16 mouse cellular contexts compared by ENCODE assay signal in genomic region chr15:11991552-11992113, GRCm38 (mm10). TPM values are rescaled to one million over a fixed set of nuclear protein-coding genes. Genes with fewer than 3 reads are reported as not detected.
DNase-seq lines count a peak whose midpoint lies in the region; ATAC-seq and TF ChIP-seq lines count a peak whose summit lies in the region.
"Had no signal": no experiment of that assay in that cellular context is flagged by ENCODE, and none has a peak within 500 bp of the region (broad histone marks: within the 10 kb centered on the region; RNA-seq: fewer than 3 reads in every experiment).

No protein-coding gene starts in this region.

- intact Hi-C loops in left cerebral cortex, adult 2 months (cut with DNase I) = loop anchor here (2.0 to 5.0 kb wide), 3 partner anchors 46 to 146 kb away; no protein-coding TSS in a partner anchor
- intact Hi-C loops in left cerebral cortex, postnatal 10 days (cut with DNase I) = loop anchor here (2.0 to 5.0 kb wide), 2 partner anchors 125 to 166 kb away; partner anchors contain the start of gene Zfr

- 88% methylated on average over 3 of the region's 3 CpGs for WGBS in forebrain, embryonic 14.5 days
- 83% methylated on average over 3 of the region's 3 CpGs for WGBS in forebrain, embryonic 13.5 days

- H3K27ac ChIP-seq in forebrain, embryonic 14.5 days (ENCODE audit: low read depth, low read length) = no peak overlapping the region
- no peak overlapping the region for H3K27ac ChIP-seq in forebrain, embryonic 13.5 days
- H3K27ac ChIP-seq in left cerebral cortex, adult 2 months = no peak overlapping the region
- H3K27ac ChIP-seq: liver, embryonic 15.5 days; neural tube, embryonic 12.5 days had no signal

- H3K36me3 ChIP-seq in forebrain, embryonic 14.5 days (ENCODE audit: control insufficient read depth, insufficient read depth, low read length) = peaks cover 54% of the 10 kb centered on the region
- peaks cover 52% of the 10 kb centered on the region for H3K36me3 ChIP-seq in forebrain, embryonic 13.5 days (ENCODE audit: poor library complexity, severe bottlenecking)

- peaks cover 14% of the 10 kb centered on the region for H3K4me1 ChIP-seq in forebrain, embryonic 14.5 days (ENCODE audit: control insufficient read depth, insufficient read depth, low read length)
- H3K4me1 ChIP-seq in forebrain, embryonic 13.5 days = peaks cover 19% of the 10 kb centered on the region

- TF ChIP-seq CTCF in left cerebral cortex, adult 2 months (IDR thresholded peaks at IDR 0.05) = peak; percentile 66

- H3K4me2 ChIP-seq in forebrain, embryonic 14.5 days (ENCODE audit: low read length) = no peak overlapping the region
- no peak overlapping the region for H3K4me2 ChIP-seq in forebrain, embryonic 13.5 days
- H3K4me2 ChIP-seq: liver, embryonic 15.5 days; neural tube, embryonic 12.5 days had no signal

- no peaks in the 10 kb centered on the region for H3K27me3 ChIP-seq in forebrain, embryonic 14.5 days (replicated peaks; ENCODE audit: control insufficient read depth, insufficient read depth, low read length)
- H3K27me3 ChIP-seq in forebrain, embryonic 13.5 days = no peaks in the 10 kb centered on the region
- H3K27me3 ChIP-seq: liver, embryonic 15.5 days; megakaryocyte, embryonic 14.5 days; neural tube, embryonic 12.5 days had no signal

- no peak for ATAC-seq in forebrain, embryonic 14.5 days
- ATAC-seq in forebrain, embryonic 13.5 days = no peak
- no peak for ATAC-seq in megakaryocyte-erythroid progenitor cell, adult 5-6 weeks (replicated peaks; ENCODE audit: low FRiP score, low TSS enrichment, poor library complexity, severe bottlenecking)

- peak; percentile 40 for DNase-seq in forebrain, embryonic 14.5 days (ENCODE audit: low spot score)
- no peak for DNase-seq in left cerebral cortex, adult 2 months (ENCODE audit: extremely low spot score in 1 of 2, low spot score in 2 of 2)
- no peak for DNase-seq in left cerebral cortex, postnatal 10 days (ENCODE audit: extremely low spot score in 1 of 2, low spot score in 2 of 2)
- DNase-seq in thymus, postnatal 0 days (ENCODE audit: low spot score) = peak; percentile 18
- no peak for DNase-seq in thymus, postnatal 10 days (ENCODE audit: low spot score in 2 of 2)
- DNase-seq in T-cell, adult 2 months (ENCODE audit: low spot score) = no peak
- DNase-seq: adrenal gland, postnatal 14 days; cerebellum, postnatal 36 days; heart, postnatal 36 days; kidney, adult 18-20 months; spleen, adult 18-20 months had no signal

- H3K9me3 ChIP-seq in forebrain, embryonic 14.5 days (replicated peaks; ENCODE audit: control insufficient read depth, low read length) = no peaks in the 10 kb centered on the region
- H3K9me3 ChIP-seq in forebrain, embryonic 13.5 days (replicated peaks) = no peaks in the 10 kb centered on the region
- H3K9me3 ChIP-seq: liver, embryonic 15.5 days; megakaryocyte, embryonic 14.5 days; neural tube, embryonic 12.5 days had no signal

- no peak overlapping the region for H3K4me3 ChIP-seq in forebrain, embryonic 14.5 days (ENCODE audit: low read depth, low read length)
- H3K4me3 ChIP-seq in forebrain, embryonic 13.5 days = no peak overlapping the region
- H3K4me3 ChIP-seq in left cerebral cortex, adult 2 months = no peak overlapping the region
- H3K4me3 ChIP-seq: liver, embryonic 15.5 days; megakaryocyte, embryonic 14.5 days; neural tube, embryonic 12.5 days had no signal

- no peak overlapping the region for H3K9ac ChIP-seq in forebrain, embryonic 14.5 days (ENCODE audit: low read length)
- H3K9ac ChIP-seq in forebrain, embryonic 13.5 days = no peak overlapping the region
- H3K9ac ChIP-seq: liver, embryonic 15.5 days; neural tube, embryonic 12.5 days had no signal

RNA-seq across cellular contexts. Expression of gene Sub1, which starts 5.2 kb away (rescaled TPM):
- polyA plus RNA-seq in forebrain, embryonic 14.5 days (2014; fragmentation: Nextera tagmentation; extraction: Ambion mirVana) = 534 and 557 TPM in 2 replicates
- polyA plus RNA-seq in forebrain, embryonic 13.5 days (2015; fragmentation: Nextera tagmentation; extraction: Ambion mirVana) = 555 and 645 TPM in 2 replicates
- total RNA-seq in left cerebral cortex, adult 2 months (2021) = 100 to 1,000 TPM; 279 to 310 TPM
- 100 to 1,000 TPM; 308 to 324 TPM for total RNA-seq in left cerebral cortex, postnatal 10 days (2021)
- polyA plus RNA-seq in thymus, postnatal 0 days (2015; fragmentation: Nextera tagmentation; extraction: Ambion mirVana) = 1,079 and 1,123 TPM in 2 replicates
- total RNA-seq in megakaryocyte-erythroid progenitor cell, adult 5-6 weeks (2014; fragmentation: Nextera tagmentation) = 341 and 370 TPM in 2 replicates
- total RNA-seq in megakaryocyte-erythroid progenitor cell, adult 5-6 weeks (2017) = 614 and 656 TPM in 2 replicates

Comparison
In these comparisons a context has a peak if more than half of its experiments do, and no peak if none do; other contexts are left out.
1. DNase-seq: peak in forebrain, embryonic 14.5 days (single experiment) and thymus, postnatal 0 days (single experiment); none in left cerebral cortex, adult 2 months (0 of 2), left cerebral cortex, postnatal 10 days (0 of 2), thymus, postnatal 10 days (0 of 2) and T-cell, adult 2 months (single experiment).